Mouse (Mus musculus): ENCODE results near the gene Olfr316.
"Not testable (repeated sequence)": the region's sequence is repeated elsewhere in the genome, so short reads cannot be mapped to it uniquely, and the experiment has no call there.

Gene Olfr316

DNA sequence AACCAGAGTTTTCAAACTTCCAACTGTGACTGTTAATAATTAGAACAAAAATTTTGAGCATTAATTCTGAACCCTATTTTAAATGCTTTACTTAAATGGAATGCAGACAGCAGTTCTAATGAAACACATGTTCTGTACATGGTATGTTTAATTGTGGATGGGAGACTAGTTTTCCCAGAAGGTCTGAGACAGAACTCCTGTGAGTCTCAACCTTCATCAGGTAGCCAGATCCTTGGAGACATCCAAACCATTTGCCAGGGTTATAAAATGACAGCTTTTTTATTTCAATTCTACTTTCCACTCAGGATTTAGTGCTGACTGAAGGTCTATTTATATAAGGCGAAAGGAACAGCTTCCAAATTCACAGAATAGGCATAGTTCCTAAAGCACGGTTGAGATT is at the start of gene Olfr316:
TSS of gene Olfr316 (plus strand) at position 301 of the 400 bp plus-strand sequence.
- DNase-seq (ENCODE audit: low spot score): no peak

DNA sequence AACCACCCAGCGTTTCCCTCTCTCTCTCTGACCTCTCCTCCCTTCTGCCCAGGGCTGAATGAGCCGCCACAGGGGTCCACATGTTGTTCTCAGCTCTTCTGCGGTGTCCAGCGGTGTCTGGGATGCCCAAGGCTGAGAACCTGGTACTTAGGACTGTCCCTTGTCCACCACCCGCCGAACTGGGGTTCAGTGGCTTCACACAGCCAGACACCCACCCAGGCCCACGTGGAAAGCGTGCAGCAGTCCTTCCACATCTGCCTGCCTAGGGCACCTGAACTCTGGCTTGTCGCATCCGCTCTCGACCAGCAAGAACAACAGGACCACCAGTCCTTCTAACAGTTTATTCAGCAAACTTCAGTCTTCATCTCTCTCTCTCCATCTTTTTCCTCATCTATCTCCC is 43.4 kb upstream of the Olfr316 start:
- no peak for DNase-seq (ENCODE audit: low spot score)

DNA sequence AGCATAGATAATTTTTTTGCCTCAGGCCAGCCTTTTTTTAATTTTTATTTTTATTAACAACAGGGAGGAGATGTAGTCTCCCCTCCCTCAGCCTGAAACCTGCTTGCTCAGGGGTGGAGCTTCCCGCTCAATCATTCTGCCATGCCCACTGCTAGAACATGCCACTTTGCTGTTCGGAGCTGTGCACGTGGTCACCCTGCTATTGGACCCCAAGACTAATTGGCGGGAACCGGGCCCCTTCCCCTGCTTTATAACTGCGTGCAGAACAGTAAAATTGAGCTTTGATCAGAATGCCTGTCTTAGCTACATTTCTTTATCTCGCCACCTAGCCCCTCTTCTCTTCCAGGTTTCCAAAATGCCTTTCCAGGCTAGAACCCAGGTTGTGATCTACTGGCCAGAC is 34.8 kb upstream of the Olfr316 start:
- not testable (repeated sequence) for DNase-seq (ENCODE audit: low spot score)

DNA sequence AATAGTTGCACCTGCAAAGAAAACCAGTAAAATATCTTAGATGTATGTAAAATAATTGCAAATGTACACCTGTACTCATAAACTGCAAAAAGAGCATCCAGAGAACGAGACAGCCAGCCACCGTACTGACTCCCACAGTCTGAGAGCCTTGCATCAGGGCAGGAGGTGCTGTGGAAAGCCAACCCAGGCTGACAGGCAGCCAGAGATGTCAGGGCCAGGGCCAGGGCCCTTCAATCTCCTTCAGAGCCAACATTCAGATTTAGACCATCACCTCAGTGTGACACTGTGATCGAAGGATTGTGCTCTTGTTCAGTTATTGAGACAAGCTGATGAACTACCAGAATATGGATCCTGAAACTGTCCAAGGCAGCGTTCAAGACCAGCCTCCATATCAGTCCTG is 32.8 kb upstream of the Olfr316 start:
- no peak for DNase-seq (ENCODE audit: low spot score)

DNA sequence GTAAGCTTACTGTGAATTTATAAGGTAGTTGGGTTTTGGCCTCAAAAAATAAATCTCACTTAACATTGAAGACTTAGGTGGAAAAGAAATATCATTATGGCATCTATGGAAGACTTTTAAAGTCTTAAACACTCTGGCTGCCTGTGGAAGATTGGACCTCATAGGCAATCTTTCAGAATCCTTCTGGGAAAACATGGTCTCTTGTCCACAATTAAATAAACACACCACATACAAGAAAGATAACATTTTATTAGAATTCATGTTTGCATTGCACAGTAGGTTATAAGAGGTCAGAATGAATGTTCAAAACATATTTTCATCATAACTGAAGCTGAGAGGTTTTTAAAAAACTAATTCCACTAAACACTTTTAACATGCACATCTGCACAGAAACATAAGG is 28.6 kb upstream of the Olfr316 start, which contains the start of gene Olfr318:
TSS of gene Olfr318 (minus strand) at position 101 of the 400 bp plus-strand sequence.
- DNase-seq (ENCODE audit: low spot score): no peak

DNA sequence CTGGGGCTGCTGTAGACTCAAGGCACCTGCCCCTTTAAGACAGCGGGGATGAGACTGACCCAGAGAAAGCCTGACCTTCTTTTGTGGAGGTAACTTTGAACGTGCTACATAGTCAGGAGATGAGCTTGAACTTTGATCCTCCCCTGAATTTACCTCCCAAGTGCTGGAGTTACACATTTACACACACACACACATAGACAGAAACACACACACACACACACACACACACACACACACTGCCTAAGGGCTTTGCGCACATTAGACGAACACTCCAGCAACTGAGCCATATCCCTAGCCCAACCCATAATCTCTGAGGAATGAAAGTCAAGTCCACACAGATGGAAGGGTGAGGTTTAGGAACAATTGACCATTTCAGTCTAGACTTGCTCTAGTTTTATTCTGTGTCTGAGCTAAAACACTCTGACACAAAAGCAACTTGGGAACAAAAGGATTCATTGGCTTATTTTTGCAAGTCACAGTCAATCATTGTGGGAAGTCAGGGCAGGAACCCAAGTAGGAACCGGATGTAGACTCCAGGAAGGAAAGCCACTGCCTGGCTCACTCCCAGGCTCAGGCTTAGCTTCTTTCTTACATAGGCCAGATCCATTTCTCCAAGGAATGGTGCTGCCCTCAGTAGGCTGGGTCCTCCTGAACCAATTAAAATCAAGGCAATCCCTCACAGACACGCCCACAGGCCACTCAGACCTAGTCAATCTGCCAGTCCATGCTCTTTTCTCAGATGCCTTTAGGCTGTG is 24.5 kb upstream of the Olfr316 start:
- DNase-seq (ENCODE audit: low spot score): not testable (repeated sequence)

DNA sequence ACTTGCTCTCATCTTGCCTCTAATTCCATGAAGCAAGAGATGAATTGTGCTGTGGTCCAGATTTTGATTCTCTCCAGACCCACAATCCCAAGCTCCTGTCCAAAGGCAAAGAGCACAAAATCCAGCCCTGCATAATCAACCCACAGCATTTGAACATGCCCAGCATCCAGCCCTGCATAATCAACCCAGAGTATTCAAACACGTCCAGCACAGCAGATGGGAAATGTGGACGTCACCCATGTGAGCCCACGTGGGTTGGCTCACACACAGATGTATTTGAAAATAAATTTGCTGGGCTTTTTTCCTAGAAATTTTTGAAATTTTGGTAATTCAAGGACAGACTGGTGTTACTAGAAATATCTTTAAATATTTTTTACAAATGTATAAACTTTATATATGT is 19.2 kb upstream of the Olfr316 start:
- DNase-seq (ENCODE audit: low spot score): no peak

DNA sequence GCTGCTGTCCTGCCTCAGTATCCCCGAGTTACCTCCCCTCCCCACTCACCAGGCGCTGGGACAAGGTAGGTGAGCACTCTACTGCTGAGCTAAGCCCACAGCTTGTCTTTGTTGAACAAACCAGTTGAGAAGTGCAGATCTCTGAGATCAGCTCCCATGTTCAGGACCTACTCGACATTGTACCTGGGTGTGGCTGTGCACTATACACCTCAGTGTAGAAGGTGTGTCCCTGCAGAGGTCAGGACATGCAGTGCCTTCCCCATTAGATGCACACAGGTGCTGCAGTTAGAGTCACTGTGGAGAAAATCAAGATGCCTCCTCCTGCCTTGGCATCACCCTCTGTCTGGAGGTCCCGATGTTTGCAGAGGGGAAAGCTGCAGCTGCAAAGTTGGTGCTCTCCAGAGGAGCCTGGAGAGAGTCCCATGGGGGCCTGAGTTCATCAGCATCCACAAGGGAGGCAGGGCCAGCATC is 13.7 kb upstream of the Olfr316 start, which contains the start of gene Olfr317:
TSS of gene Olfr317 (minus strand) at position 421 of the 471 bp plus-strand sequence.
- no peak for DNase-seq (ENCODE audit: low spot score)

DNA sequence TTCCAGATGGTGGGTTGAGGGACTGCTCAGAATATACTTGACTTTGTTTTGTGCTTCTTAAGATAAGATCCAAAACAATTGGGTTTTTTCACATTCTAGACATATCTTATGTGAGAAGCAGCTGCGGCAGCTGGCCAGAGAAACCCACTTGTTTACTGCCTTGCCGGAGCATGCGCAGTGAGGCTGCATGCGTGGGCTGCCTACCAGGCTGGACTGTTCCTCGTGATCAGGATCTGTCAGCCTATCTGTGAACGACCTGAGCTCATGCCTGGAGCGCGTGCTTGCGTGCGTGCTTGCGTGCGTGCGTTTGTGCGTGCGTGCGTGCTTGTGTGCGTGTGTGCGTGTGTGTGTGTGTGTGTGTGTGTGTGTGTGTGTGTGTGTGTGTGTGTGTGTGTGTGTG is 1.4 kb upstream of the Olfr316 start:
- DNase-seq (ENCODE audit: low spot score): peak; percentile 26

DNA sequence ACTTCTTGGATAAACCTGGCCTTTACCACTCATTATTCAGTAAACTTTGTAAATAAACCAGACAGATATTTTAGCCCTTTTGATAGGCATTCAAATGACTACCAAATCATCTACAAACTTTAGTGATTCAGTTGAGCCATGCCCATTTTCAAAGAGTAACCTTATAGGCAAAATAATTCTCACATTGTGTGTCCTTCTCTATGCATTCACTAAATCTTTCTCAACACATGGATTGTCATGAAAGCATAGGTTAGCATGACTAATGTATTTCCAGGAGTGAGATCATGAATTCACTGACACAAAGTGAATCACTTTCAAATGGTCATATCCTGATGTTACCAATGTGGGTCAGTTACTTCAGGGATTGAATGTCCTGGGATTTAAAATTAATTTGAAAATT is 20.4 kb downstream of the Olfr316 start, which contains the start of gene Olfr315:
TSS of gene Olfr315 (plus strand) at position 301 of the 400 bp plus-strand sequence.
- no peak for DNase-seq (ENCODE audit: low spot score)

DNA sequence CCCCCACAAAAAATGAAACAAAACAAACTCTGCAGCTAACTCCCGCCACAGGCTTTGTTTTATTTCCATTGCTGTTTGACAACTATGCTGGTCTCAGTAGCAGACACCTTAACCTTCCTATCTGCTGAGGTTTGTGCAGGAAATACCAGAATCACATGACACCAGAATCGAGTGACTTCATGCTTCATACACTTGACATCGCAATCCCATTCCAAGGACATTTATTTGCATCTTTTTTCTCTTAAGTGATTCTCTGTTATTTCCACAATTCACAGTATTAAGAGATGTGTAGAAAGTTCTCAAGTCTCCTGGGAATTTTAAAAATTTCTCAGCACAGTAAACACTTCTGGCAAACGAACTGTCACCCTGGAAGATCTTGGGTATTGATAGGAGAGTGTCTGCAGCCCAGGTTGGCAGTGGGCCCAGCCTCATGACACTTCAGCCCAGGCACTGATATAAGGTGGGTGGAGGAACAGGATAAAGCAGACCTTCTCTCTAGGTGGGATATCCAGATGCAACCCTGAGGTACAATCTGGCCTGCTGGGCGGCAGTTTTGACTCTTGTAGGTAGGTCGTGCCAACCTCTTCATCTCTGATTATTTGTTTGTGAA is 30.1 kb downstream of the Olfr316 start, which contains the start of gene Olfr314:
TSS of gene Olfr314 (plus strand) at position 473 of the 610 bp plus-strand sequence.
- DNase-seq (ENCODE audit: low spot score): no peak

DNA sequence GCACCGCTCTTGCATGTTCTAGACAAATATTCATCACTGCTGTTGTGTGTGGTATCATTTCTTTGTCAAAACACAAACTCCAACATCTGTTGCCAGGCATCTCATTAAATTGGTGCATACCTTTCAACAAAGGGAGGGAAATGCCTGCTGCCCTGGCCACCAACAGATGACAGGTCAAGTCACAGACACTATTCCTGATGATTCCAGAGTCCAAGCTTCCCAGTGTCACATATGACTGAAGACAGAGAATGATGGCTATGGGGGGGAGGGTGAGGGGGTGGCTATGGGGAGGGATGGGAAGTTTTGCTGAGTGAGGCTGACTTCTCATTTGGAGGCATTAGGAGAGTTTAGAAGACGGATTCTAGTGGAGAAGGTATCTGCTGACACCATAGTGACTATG is 31.6 kb downstream of the Olfr316 start:
- no peak for DNase-seq (ENCODE audit: low spot score)

DNA sequence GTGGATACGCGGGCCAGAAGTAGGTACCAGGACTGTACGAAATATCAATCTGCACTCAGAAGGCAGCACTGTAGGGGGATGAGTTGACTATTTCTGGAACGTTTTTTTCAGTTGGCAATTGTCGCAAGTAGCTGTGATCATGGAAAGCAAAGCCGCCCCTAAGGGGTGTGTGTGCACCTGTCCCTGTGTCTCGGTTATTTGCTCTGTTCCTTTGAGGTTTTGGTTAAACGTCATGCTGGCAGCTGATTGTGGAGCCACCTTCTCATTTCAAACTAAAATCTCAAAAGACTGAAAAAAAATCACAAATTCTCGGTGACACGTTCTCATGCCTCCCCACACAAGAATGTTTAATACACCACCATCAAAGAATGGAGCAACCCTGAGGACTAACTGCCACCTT is 35.1 kb downstream of the Olfr316 start:
- DNase-seq (ENCODE audit: low spot score): no peak

DNA sequence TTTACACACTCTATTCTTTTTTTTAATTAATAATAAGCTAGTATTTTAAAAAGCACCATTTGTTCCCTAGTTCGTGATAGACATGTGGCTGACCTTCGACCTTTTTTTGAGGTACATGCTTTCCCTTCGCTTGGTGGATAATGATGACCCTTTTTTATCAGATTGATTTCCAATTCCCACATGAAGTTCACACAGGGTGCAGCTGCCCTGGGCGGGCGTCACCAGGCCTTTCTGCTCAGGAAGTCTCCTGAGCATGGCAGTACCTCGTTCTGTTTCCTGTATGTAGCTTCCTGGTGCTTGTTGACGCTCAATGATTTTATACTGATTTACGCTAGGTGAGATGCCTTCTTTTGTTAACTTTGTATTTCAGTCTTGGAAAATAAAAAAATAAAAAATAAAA is 35.8 kb downstream of the Olfr316 start:
- no peak for DNase-seq (ENCODE audit: low spot score)

DNA sequence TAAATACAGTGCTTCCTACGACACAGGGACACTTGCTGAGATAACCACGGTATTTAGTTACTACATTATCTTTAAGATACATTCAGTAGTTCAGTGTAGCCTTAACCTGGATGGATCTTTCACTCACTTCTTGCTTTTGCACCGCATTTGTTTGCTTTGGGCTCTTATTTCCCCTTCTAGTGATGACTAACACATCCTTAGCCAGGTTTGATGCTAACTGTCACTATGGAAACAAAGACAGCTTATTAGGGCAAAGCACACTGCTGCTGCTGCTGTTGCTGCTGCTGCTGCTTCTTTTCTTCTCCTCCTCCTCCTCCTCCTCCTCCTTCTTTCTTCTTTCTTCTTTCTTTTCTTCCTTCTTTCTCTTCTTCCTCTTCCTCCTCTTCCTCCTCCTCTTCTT is 37.0 kb downstream of the Olfr316 start:
- no peak for DNase-seq (ENCODE audit: low spot score)

DNA sequence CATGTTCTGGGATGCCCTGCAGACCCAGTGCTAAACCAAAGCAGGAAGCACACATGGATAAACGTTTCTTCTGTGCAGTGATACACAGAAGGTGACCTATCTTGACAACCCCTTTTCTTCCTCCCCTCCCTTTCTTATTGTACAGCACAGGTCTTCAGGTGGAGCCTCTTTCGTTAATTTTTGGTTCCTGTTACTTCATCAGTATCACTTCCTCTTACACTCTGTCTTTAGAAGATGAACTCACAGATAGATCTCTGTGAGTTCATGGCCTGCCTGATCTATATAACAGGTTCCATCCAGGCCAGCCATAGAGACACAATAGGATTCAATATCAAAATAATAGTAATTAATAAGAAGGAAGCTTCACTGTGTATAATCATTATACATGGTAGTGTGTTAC is 37.5 kb downstream of the Olfr316 start:
- no peak for DNase-seq (ENCODE audit: low spot score)

DNA sequence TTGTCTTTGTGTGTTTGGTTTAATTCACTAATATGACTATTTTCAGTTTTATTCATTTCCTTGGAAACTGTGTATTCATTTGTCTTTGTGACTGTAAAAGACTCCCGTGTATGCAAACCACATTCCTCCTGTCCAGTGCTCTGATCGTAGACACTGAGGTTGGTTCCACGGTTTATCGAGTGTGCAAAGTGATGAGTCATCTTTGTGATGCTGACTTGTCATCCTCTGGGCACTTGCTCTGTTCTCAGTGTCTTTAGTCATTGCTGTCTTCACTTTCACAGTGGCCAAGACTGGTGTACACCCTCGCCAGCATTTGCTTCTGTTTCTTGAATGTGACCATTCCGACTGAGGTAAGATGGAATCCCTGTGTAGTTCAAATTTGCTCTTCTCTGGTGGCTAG is 38.1 kb downstream of the Olfr316 start:
- no peak for DNase-seq (ENCODE audit: low spot score)

DNA sequence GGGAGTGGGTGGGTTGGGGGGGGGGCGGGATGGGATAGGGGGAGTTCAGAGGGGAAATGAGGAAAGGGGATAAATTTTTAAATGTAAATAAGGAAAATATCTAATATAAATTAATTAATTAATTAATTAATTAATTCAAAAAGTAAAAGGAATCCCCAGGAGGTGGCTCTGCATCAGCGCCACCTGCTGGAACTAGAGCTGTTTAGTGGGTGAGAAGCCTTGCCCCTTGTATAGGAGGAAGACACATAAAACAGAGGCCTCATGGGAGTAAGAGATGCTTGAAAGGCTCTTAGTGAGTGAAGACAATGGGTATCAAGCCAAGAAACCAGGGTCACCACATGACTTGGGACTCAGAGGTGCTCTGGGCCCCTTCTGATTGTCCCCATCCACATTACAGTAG is 43.3 kb downstream of the Olfr316 start:
- no peak for DNase-seq (ENCODE audit: low spot score)

DNA sequence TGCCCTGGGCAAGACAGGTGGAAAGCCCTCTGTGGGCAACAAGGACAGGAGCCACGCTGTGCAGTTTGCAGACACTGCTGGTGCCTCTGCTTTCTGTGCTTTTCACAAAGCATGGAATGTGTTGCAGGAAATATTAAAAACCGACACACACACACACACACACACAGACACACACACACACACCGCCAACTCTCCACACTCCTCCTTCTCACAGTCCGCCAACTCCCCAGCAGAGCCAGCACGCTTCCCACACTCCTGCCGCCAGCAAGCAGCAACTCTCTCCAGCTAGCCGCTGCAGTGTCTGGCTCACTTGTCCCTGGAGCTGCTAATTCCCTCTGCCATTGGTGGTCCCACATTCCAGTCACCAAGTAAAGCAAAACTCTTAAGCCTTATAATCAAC is 44.3 kb downstream of the Olfr316 start:
- DNase-seq (ENCODE audit: low spot score): no peak

DNA sequence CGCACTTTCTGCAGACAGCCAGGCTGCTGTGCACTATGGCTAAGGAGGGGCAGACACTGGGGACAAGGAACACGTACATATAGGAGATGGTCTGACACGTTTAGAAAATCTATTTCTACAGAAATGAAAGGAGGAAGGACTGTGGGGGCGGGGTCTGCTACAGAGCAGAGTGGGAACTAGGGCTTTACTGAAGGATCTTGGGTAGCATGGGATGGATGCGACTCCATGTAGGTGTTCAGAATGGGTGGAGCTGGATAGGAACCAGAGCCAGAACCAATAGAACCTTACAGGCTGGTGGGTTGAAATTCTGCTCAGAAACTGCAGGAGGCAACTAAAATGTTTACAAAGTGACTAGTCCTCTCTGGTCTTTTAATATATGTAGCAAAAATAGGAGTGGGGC is 47.2 kb downstream of the Olfr316 start:
- DNase-seq (ENCODE audit: low spot score): no peak

DNA sequence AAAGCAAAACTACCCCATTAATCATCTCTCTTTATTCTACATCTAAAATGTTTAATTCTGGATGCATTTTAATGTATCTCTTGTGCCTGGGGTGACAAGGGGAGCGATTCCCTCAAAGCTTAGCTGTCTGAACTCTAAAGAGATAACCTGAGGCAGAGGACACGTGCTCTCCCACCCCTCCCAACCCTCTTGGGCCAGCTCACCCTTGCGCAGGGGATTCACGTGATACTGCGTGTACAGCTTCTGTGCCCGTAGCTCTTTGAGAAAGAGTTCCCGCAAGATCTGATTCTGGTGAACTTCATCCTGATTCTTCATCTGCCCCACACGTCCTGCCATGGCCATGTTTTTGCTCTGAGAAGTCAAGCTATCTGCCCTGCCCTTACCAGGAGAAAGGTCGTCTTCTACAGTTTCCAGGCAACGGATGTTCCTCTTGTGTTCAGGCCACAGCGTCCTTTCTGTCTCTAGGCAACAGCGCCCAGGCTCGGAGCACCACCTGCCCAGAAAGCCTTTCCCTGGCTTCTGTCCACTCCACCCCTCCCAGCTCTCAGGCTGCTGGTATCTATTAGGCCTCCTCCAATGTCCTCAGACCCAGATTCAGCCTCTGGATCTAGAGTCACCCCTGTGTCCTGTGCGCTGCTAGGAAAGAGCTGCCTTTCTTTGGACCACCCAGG is 49.2 kb downstream of the Olfr316 start, which contains the start of gene Fam183b:
TSS of gene Fam183b (minus strand) at position 403 of the 671 bp plus-strand sequence.
- peak; percentile 26 for DNase-seq (ENCODE audit: low spot score)

DNA sequence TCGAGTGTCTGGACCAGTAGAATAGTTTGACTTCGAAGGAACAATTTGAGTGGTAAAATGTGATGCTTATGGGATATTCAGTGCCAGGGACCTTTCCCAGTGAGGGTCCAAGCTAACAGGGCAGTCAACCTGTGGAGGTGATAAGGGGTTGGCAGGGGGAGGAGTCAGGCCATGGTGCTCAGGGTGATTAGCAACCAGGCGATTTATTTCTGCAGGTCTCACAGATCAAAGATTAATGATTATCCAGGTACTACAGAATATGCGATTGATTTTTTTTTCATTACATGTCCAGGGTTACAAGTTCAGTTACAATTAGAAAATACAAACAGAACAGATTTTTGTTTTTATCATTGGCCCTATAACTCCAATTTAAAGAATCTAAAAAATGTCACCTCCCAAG is 51.3 kb downstream of the Olfr316 start:
- no peak for DNase-seq (ENCODE audit: low spot score)

DNA sequence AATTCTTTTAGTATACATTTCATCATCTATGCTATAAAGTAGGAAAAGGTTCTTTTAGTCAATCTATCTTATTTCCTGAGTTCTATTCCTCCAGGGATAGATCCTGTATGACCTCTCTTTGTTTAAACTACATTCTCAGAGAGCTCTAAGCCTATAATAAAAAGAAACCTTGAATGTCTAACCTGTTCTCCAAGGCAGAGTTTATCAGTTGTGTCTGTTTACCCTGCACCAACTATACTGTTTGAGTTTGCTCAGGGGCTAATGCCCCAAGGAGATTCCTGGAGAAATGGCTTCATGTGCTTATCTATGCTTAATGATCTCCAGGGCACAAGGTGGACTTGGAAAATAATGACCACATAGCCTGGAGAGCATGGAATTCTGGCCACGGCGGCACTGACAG is 51.9 kb downstream of the Olfr316 start:
- DNase-seq (ENCODE audit: low spot score): no peak

All from ovary, adult 18-20 months (tissue).